Mouse (Mus musculus) mature B cell (primary cell): ENCODE results near the gene Cyp27b1.

Source experiments
- in situ Hi-C: fragments of 300-500 bp; cut with MboI; formaldehyde crosslinking; loops from 2 replicates; pipeline ENCODE4 v1.14.3; 2019

Cyp27b1 gene

DNA sequence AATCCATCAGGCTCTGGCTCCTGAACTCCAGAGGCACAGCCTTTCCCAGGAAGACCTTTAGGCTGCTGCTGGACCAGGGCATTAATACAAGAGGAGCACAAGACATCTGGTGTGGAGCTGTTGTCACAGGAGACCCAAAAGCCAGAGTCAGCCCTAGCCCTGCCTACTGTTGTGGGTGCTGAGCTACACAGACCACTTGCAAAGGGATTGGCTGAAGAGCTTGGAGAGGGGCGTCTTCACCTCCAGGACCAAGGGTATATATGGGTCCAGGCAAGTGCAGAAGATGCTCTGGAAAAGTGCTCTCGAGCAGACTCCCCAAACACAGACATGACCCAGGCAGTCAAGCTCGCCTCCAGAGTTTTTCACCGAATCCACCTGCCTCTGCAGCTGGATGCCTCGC, at the start of gene Cyp27b1:
TSS of gene Cyp27b1 (plus strand) at position 297 of the 400 bp plus-strand sequence.
- in situ Hi-C loops = no loop called here

DNA sequence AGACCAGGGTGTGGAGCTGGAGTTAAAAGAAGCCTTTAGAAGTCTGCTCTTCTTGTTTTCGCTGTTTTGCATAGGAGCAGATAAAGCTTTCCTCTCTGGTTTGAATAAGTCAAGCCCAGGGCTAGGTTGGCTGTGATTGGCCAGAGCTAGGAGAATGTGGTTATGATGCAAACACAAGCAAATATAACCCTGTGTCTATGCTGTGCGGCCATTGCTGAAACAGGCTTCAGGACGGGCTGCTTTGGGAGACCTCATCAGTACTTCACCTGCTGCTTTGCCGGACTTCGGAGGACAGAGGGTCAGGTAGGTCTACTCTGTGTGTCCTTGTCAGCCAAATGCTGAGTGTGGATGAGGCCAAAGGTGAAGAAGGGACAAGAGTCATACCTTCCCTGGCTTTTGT, 47.5 kb upstream of the Cyp27b1 start, which contains the start of gene Avil:
TSS of gene Avil (plus strand) at position 181 of the 400 bp plus-strand sequence.
- in situ Hi-C loops = no loop called here

DNA sequence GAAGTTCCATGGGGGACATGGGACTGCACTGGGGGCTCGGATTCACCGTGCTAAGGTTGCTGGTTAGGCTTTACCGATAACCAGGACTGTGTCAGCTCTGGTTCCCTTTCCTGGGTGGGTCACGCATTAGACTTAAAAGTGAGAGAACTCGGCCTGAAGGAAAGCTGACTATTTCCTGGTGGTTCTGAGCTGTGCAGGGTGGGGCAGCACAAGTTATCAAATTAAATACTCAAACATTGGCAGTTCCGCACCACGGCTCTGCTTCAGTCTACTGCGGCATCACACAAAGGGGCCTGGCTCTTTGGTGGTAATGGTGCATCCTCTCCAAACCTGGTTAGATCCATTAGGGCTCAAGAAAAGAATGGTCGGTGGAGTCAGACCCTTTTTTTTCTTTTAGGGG, 46.8 kb upstream of the Cyp27b1 start:
- in situ Hi-C loops = no loop called here

DNA sequence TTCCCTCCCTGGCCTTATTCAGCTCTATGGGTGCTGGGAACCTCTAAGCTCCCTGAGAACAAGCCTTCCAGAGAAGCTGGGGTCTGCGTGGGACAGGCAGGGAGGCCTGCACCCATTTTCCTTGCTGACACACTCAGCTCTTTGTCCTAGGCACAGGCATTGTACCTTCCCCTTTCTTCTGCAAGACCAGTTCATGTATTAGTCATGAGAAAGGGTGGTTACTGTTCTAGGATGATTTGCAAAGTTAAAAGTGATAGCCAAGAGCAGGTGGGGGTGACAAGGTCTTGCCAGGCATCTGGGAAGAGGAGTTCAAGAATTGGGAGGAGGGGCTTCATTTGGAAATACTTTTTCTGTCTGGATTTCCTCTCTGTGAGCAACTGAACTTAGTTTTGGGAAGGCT, 46.0 kb upstream of the Cyp27b1 start:
- in situ Hi-C loops = no loop called here

DNA sequence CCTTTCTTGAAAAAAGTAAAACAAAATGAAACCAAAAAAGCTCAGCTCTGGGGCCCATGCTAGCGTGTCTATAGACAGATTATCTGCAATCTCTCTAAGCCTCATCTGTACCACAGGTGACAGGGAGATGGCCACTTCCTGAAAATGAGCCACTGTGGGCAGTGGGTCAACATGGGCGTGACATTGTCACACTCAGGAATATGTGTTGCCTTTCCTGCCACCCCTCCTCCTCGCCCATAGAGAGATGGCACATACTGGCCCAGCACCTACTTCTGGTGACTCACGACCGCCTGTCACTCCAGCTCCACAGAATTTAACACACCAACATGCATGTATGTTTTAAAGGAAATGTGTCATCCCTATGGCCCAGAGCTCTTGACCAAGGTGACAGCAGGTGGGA, 45.3 kb upstream of the Cyp27b1 start:
- in situ Hi-C loops = no loop called here

DNA sequence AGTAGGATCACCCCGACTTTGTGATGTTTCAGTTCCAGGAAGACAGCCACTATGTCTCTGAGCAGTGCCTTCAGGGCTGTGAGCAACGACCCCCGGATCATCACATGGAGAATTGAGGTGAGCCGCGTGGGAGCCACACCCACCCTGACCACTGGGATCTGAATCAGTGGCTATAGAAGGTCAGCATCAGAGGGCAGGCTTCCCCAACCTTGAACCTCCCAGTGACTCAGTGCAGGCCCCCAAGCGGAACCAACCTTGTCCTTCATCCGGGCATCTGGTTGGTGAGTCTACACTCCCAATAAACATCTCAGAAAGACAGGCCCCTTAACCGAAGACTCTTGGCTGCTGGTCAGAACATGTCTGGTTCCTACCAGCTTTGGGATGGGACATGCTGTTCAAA, 44.7 kb upstream of the Cyp27b1 start:
- in situ Hi-C loops = no loop called here

DNA sequence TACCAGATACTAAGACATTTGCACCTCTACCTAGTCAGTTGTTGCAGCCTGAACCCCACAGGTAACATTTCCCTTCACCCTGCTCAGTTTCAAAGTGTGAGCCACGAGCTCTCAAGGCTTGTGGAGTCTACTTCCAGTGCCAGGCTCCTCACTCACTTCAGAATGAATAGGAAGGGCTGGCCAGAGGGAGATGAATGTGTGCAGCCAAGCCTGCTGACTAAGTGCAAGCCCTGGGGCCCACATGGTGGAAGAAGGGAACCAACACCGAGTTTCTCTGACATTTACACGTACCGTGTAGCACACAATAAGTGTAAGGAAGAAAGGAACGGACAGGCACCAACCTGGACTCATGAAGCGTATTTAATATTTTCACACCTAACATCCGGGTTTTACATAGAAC, 44.2 kb upstream of the Cyp27b1 start:
- in situ Hi-C loops = no loop called here

DNA sequence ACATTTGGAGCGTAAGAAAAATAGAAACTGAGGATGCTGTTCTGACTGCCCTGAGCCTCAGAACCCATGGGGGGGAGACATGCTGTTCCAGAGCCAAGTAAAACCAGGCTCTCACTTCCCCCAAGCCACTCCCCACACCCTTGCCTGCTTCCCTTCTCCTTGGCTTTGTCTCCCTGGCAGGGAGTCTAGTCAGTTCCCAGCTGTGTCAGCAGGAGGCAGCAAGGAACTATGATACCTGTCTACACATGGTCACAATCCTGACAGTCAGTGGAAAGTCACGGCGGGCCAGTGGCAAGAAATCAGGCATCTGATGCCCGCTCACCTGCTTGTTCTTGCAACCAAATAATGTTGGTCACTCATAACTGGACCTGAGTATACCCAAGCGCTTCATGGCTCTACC, 31.6 kb upstream of the Cyp27b1 start:
- in situ Hi-C loops = no loop called here

DNA sequence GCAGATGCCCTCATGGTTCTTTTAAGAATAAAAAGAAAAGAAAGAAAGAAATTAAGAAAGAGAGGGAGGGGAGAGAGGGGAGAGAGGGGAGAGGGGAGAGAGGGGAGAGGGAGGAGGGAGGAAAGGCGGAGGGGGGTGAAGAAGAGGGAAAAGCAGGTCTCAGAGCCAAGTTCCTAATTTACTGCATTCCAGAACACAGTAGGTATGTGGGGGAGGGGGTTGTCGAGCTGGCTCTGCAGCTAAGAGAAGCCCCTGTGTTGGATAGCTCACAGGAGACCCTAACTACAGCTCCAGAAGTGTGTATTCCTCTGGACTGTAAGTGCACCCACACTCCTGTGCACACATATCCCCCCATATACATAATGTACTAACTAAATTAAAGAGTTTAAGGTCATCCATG, 31.0 kb upstream of the Cyp27b1 start:
- in situ Hi-C loops = no loop called here

DNA sequence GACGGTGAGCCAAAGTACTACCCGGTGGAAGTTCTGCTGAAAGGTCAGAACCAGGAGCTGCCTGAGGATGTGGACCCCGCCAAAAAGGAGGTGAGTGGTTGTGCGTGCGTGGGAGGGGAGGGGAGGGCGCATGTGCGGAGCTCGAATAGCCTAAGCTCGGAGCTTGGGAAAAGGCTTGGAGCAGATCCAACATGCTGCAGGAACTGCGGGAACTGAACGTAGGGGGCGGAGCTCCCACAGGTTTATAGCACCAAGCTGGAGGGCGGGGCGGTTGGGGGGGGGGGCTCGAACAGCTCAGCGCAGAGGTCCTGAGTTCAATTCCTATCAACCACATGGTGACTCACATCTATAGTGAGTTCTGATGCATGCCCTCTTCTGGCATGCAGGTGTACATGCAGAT, 29.6 kb upstream of the Cyp27b1 start:
- in situ Hi-C loops = no loop called here

DNA sequence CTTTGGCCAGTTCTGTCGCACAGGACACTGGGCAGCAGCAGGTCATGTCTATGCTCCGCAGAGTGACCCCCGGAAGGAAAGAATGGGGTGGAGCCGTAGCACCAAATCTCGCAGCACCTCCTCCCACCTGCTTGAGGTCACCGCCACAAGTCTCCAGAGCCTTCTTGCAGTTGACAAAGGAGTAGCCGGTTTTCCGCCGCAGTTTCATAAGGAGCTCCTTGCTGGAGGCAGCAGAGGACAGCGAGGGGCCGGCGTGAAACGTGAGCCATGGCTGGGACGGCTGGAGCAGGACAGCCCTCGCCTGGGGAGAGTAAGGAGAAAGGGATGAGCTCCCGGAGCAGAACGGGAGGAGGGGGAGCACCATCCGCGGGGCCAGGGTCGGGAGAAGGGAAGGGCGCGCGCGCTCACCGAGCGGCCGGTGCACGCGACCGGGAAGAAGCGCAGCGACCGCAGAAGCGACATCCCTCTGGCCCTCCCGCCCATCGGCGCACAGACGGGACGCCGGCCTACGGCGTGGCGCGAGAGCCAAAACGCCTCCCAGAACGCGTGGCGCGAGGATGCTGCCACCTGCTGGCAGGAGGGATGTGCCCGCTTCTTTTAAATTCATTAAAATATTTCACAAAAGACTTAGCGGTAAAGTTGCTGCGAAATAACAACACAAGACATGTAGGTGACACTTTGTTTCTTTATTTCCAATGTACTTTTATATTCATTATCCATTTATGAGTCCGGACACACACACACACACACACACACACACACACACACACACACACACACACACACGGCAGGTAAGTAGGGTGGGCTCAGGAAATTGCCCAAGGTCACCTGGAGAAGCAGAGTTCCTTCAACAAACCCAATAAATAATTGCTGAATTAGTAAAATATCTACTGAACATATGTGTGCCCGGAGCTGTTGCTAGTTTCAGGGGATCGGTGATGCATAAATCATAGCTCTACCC, 17.4 kb upstream of the Cyp27b1 start, which contains the start of gene Tsfm:
TSS of gene Tsfm (minus strand) at position 505 of the 961 bp plus-strand sequence.
- in situ Hi-C loops = loop anchor here (10.0 kb wide), 1 partner anchor 116 kb away; no protein-coding TSS in a partner anchor

DNA sequence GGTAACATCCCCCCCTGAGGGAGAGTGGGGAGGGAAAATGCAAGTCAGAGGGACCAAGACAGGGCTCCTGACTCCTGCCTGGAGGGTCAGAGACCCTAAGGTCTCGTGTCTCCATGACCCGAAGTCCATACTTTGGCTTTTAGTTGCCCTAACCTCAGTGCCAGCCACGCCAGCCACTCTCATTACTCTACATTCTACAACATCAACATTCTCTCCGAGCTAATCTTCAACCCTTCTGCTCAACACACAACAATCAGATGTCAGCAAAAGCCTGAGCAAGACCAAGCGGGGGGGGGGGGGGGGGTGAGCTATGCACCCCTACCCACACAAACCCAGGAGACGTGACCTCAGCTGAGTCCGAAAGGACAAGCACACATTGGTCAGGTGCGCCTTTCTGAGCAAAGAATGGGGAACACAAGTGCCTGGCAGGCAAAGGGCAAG, 14.7 kb upstream of the Cyp27b1 start:
- in situ Hi-C loops = loop anchor here (10.0 kb wide), 1 partner anchor 119 kb away; no protein-coding TSS in a partner anchor

DNA sequence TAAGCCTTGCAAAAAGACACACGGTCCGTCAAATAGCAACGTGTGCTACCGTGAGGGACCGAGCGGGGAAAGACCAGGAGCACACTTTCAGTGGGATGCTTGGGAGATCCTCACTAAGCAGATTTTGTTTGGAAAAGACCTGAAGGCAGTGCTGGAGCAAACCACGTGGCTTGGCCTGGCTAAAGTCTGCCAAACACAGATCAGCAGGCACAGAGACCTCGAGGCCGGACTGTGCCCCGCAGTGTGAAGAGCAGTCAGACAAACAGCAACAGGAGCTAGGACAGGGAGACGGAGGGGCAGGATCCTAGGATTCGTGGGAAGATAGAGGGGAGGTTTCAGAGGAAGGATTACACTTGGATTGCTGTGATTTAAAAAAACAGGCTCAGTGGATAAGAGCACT, 11.8 kb upstream of the Cyp27b1 start:
- in situ Hi-C loops = loop anchor here (10.0 kb wide), 1 partner anchor 121 kb away; no protein-coding TSS in a partner anchor

DNA sequence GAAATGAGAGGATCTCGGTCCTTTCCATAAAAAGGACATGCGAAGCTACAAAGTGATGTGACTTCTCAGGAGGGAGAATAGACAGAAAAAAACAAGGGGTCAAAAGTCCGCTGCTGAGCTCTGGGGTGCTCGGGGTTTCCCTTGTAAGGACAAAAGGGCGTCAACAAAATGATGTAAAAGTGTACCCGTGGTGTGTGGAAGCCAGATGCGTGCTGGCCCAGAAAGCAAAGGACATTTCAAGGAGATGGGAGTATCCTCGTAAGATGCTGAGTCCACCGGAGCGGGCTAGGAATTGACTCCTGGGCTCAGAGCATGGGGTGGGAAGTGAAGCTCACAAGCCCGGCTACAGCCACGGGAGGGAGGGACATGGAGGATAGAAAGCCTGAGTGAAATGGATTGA, 10.4 kb upstream of the Cyp27b1 start:
- in situ Hi-C loops = loop anchor here (10.0 kb wide), 1 partner anchor 123 kb away; no protein-coding TSS in a partner anchor

DNA sequence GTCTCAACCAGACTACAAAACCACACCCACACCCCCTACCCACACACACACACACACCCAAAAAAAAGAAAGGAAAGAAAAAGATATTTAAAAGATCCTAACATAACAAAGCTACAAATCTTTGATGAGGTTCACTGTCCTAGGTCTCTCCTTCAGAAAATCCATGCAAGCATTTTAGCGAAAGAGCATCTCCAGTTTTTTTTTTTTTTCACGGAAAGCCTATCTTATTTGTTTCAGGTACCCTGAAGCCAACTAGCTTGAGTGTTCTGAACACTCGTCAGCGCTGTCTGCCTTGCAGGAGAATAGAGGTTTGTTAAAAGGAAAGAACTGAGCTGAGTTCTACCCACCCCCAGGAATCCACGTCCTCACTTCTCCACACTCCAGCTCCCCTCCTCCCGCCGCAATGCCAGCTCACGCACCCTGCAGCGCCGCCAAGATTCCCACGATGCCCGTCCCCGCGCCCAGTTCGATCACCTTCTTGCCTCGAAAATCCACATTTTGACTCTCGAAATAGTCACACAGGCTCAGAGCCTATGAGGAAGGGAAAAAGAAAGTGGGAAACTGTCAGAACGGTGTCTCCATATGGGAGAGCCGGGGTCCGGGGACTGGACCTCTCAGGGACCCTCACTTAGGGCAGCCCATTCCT, 7.4 kb upstream of the Cyp27b1 start:
- in situ Hi-C loops = no loop called here

DNA sequence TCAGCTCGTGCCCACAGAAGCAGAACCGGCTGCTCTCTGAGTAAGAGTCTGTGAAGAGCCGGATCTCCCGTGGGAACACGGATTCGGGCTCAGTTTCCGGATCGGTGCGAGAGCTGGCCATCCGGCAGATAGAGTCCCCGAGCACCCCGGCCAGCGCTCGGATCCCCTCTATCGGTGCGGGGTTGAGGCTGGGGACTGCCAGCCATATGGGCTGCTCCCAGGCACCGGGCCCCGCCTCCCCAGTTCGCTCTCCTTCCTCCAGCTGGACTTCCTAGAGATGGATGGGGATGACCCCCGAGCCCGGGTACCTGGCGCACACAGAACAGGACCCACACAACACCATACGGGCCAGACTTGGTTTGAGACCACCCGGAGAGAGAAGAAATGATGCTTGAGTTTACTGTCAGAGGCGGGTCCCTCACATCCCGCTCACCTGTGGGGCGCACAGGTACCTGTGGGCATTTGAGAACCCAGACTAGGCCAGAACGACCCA, 6.7 kb upstream of the Cyp27b1 start, which contains the start of the genes Mettl1 and Eef1akmt3:
TSS of gene Mettl1 (plus strand) at position 141 of the 493 bp plus-strand sequence.
TSS of gene Eef1akmt3 (minus strand) at position 240 of the 493 bp plus-strand sequence.
- in situ Hi-C loops = no loop called here

DNA sequence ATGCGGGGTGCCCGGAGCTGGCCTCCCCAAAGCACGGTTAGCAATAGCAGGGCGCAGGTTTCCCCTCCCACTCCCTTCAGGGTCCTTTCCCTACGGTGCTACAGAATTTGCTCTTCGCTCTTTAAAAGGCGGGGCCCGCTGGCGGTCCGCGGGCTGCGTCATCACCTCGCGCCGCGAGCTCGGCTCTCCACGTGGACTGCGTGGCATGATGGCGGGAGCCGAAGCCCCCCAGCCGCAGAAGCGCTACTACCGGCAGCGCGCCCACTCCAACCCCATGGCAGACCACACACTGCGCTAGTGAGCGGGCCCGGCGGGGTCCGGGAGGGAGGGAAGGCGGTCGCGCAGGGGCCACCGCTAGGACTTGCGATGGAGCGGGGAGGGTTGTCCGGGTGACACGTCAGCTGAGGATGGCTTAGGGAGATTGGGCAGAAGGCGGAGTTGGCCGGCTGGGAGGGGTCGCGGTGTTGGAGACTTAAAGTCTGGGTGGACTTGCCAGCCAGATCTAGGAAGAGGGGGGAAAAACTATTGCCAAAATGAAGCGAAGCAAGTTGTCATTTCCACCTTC, 6.2 kb upstream of the Cyp27b1 start:
- in situ Hi-C loops = no loop called here

DNA sequence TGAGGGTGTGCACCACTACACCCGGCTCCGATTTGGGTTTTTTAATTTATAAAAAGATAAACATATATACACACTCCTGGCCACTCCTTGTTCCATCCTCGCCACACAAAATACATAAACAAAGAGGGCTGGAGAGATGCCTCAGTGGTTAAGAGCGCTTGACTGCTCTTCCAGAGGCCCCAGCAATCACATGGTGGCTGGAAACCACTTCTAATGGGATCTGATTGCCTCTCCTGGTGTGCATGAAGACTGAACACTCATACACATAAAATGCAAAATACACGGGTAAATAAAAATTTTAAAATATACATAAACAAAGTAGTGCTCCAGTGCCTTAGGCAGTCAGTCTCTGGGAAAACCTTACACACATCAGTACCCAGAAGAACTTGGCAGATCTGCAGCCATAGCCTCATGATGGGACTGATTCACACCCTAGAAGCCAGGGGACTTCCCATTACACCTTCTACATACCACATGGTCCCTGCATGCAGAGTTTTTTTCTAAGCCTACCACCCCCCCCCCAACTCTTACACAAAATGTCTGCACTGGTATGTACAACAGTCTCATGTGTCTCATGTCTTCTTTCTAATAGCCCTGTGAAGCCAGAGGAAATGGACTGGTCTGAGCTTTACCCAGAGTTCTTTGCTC, 5.5 kb upstream of the Cyp27b1 start:
- in situ Hi-C loops = no loop called here

DNA sequence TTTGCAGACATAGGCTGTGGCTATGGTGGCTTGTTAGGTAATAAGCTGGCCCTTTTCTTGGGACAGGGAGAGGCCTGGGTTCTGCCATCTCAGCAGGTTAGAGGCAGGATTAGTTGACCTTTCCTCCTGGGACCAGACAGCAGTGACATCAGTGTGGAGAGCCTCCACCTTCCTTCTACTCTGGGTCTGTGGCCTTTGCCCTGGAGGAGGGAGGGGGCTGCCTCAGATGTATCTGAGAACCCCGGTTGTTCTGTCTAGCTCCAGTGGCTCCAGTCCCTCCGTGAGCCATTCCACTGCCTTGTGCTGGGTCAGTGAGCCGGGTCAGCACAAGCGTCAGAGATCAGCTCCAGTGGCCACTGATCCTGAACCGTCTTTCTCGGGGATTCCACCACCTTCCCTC, 4.9 kb upstream of the Cyp27b1 start:
- in situ Hi-C loops = no loop called here

DNA sequence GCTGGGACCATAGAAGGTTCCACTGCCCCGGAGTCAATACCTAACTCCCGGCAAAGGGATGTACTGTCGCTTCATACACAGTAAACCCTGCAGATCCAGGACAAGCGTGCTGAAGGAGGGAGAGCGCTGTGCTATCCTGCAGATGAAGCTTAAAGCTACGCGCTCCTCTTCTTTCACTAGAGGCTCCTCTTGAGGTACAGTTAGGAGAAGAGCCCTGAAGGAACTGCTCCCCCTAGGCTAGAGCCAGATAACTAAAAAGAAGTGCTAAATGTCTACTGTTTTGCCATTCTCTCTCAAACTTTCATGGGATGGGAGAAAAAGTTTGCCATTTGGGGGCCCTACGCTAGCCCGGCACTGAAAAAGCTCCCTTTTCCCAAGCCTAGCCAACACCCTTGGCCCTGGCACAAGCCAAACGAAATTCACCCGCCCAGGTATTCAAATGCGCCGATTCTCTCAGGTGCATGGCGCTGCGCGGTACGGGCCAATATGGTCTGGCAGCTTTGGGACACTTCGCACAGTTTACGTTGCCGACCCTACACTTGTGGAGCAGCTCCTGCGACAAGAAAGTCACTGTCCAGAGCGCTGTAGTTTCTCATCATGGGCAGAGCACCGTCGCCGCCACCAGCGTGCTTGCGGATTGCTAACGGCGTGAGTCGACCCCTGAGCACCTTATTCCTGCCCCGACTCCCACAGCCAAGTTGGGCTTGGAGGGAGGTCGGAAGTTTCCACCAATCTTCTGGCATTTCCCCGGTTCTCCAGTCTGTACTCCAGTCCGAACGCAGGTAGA, 751 bp downstream of the Cyp27b1 start:
- in situ Hi-C loops = no loop called here
